Mouse (Mus musculus): ENCODE results near the gene Mctp2. TPM values are rescaled to one million over a fixed set of nuclear protein-coding genes. Genes with fewer than 3 reads are reported as not detected.

Gene Mctp2
- total and polyA plus RNA-seq, 2 experiments from 2014 or later: 0.44 to 0.71 TPM

DNA sequence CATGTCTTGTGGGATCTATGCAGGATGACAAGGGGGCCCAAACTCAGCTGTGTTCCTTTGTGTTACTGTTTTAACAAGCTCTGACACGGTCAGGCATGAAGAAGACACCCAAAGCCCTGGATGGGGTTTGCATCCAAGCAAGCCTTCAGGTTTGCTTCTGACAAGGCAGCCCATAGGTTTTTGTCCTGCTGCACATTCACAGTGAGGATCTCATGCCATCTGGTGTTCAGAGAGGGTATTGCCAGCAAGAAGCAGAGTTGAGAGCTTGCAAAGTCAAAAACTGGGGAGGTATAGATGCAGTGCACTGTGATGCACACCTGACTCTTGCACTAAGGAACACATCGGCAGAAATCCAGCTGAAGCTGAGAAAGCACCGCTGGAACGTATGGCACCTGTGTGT, 67.8 kb downstream of the Mctp2 start:
- H3K9me3 ChIP-seq (ENCODE audit: low read length): no peaks in the 10 kb centered on the region
- ATAC-seq (ENCODE audit: low FRiP score) (0 out of 2 replicates have a peak, but pooled peaks have one; percentile 20), DNase-seq (ENCODE audit: low spot score) (peak; percentile 87)
- WGBS: 48% methylated on average over 4 of the region's 4 CpGs
- no peaks in the 10 kb centered on the region for H3K4me1 ChIP-seq (ENCODE audit: insufficient read depth, low read length)
- TF ChIP-seq CTCF (IDR thresholded peaks at IDR 0.05): peak; percentile 97
- no peaks in the 10 kb centered on the region for H3K36me3 ChIP-seq (ENCODE audit: insufficient read depth, low read length)
- no peak overlapping the region for H3K4me3 ChIP-seq (ENCODE audit: low read depth, low read length)
- H3K4me2 ChIP-seq (ENCODE audit: low read depth, low read length, poor library complexity, severe bottlenecking): no peak overlapping the region
- no peak overlapping the region for H3K27ac ChIP-seq (ENCODE audit: low read depth, low read length)
- no peak overlapping the region for H3K9ac ChIP-seq (replicated peaks; ENCODE audit: low read length, poor library complexity, severe bottlenecking)
- no peaks in the 10 kb centered on the region for H3K27me3 ChIP-seq (ENCODE audit: insufficient read depth, low read length)

GRCm38 (mm10) chr7:72234433-72234998, 71.9 kb downstream of the Mctp2 start:
- Histone ChIP-seq H3K4me1 (ENCODE audit: insufficient read depth, low read length) (no peaks in the 10 kb centered on the region), H3K9me3 (ENCODE audit: low read length) (no peaks in the 10 kb centered on the region), H3K27ac (ENCODE audit: low read depth, low read length) (no peak overlapping the region), H3K9ac (replicated peaks; ENCODE audit: low read length, poor library complexity, severe bottlenecking) (no peak overlapping the region), H3K4me2 (ENCODE audit: low read depth, low read length, poor library complexity, severe bottlenecking) (no peak overlapping the region), H3K36me3 (ENCODE audit: insufficient read depth, low read length) (no peaks in the 10 kb centered on the region), H3K4me3 (ENCODE audit: low read depth, low read length) (no peak overlapping the region), H3K27me3 (ENCODE audit: insufficient read depth, low read length) (no peaks in the 10 kb centered on the region)
- DNase-seq (ENCODE audit: low spot score) (no peak), ATAC-seq (ENCODE audit: low FRiP score) (no peak)
- 66% methylated on average over 6 of the region's 6 CpGs for whole genome bisulfite sequencing
- TF ChIP-seq CTCF (IDR thresholded peaks at IDR 0.05): no peak

DNA sequence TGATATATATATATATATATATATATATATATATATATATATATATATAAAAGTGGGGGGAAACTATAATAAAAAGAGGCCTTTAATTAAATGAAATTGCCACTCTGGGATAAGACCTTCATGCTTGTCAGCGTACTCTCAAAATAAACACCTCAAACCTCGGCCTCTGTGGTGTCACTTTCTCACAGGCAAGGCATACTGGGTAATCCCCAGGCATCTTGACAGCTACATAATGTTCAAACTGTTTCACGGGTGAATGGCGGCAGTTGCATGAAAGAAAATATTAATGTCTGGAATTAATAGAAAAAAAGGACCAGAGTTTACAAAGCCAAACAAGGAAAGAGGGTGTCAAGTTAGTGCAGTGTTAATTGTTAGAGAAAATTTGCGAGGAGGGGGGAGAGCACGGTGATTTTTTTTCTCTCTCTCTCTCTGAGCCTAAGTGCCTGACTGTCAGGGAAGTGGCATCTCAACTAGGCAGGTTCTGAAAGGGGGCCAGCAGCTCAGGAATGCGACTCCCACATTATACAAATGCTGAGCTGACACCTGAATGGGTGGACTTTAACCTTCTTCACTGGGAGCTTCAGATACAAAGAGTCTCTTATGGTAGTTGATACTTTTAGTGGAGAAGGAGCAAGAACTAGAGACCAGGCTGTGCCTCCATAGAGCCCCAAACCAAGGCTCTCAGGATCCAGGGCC, 75.1 kb downstream of the Mctp2 start:
- H3K9ac ChIP-seq (replicated peaks; ENCODE audit: low read length, poor library complexity, severe bottlenecking): no peak overlapping the region
- no peak overlapping the region for H3K4me3 ChIP-seq (ENCODE audit: low read depth, low read length)
- no peak overlapping the region for H3K27ac ChIP-seq (ENCODE audit: low read depth, low read length)
- no peak for TF ChIP-seq CTCF (IDR thresholded peaks at IDR 0.05)
- ATAC-seq (ENCODE audit: low FRiP score) (no peak), DNase-seq (ENCODE audit: low spot score) (peak; percentile 35)
- H3K27me3 ChIP-seq (ENCODE audit: insufficient read depth, low read length): no peaks in the 10 kb centered on the region
- 30% methylated on average over 7 of the region's 7 CpGs for WGBS
- no peaks in the 10 kb centered on the region for H3K4me1 ChIP-seq (ENCODE audit: insufficient read depth, low read length)
- H3K9me3 ChIP-seq (ENCODE audit: low read length): no peaks in the 10 kb centered on the region
- H3K36me3 ChIP-seq (ENCODE audit: insufficient read depth, low read length): no peaks in the 10 kb centered on the region
- H3K4me2 ChIP-seq (ENCODE audit: low read depth, low read length, poor library complexity, severe bottlenecking): no peak overlapping the region

DNA sequence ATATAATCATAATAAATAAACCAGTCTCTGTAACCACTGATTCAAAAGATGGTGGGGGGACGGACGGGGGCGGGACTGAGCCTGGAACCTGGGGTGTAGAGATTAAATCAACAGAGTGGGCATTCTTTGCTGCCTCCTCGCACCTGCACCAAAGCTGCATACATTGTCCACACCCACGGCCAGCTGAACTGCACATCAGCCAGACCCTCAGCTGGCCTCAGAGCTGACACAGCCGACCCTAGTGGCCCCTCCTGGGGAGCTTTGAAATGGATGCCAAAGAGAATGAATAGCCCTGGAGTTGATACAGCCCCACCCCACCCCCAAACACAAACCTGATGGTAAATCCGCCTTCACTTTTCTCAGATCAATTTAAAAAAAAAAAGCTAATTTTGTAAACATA, 76.5 kb downstream of the Mctp2 start:
- no peak overlapping the region for H3K4me3 ChIP-seq (ENCODE audit: low read depth, low read length)
- no peaks in the 10 kb centered on the region for H3K4me1 ChIP-seq (ENCODE audit: insufficient read depth, low read length)
- 20% methylated on average over 7 of the region's 7 CpGs for WGBS
- no peak for TF ChIP-seq CTCF (IDR thresholded peaks at IDR 0.05)
- ATAC-seq (ENCODE audit: low FRiP score) (no peak), DNase-seq (ENCODE audit: low spot score) (no peak)
- no peaks in the 10 kb centered on the region for H3K9me3 ChIP-seq (ENCODE audit: low read length)
- H3K4me2 ChIP-seq (ENCODE audit: low read depth, low read length, poor library complexity, severe bottlenecking): no peak overlapping the region
- H3K27me3 ChIP-seq (ENCODE audit: insufficient read depth, low read length): no peaks in the 10 kb centered on the region
- H3K27ac ChIP-seq (ENCODE audit: low read depth, low read length): no peak overlapping the region
- H3K9ac ChIP-seq (replicated peaks; ENCODE audit: low read length, poor library complexity, severe bottlenecking): no peak overlapping the region
- H3K36me3 ChIP-seq (ENCODE audit: insufficient read depth, low read length): no peaks in the 10 kb centered on the region

DNA sequence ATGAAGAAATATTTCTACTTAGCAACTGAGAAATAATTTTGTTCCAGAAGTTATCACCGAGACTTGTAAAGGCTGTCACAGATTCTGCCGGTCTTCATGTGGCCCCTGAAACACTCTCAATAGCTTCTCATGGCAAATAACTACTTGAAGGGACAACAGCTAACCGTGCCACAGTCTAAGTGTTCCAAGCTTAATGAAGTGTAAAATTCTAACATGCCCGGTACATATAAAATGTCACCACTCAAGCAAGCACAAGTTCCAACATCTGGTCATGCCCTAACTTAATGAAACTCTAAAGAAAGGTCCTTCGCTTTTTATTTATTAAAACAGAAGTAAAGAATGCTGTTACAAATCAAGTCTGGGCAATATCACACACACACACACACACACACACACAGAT, 82.8 kb downstream of the Mctp2 start:
- TF ChIP-seq CTCF (IDR thresholded peaks at IDR 0.05): no peak
- Histone ChIP-seq H3K27ac (ENCODE audit: low read depth, low read length) (no peak overlapping the region), H3K9me3 (ENCODE audit: low read length) (no peaks in the 10 kb centered on the region), H3K36me3 (ENCODE audit: insufficient read depth, low read length) (no peaks in the 10 kb centered on the region), H3K4me2 (ENCODE audit: low read depth, low read length, poor library complexity, severe bottlenecking) (no peak overlapping the region), H3K4me1 (ENCODE audit: insufficient read depth, low read length) (no peaks in the 10 kb centered on the region), H3K9ac (replicated peaks; ENCODE audit: low read length, poor library complexity, severe bottlenecking) (no peak overlapping the region), H3K27me3 (ENCODE audit: insufficient read depth, low read length) (no peaks in the 10 kb centered on the region), H3K4me3 (ENCODE audit: low read depth, low read length) (no peak overlapping the region)
- ATAC-seq (ENCODE audit: low FRiP score): no peak
- no peak for DNase-seq (ENCODE audit: low spot score)
- 76% methylated on average over 5 of the region's 5 CpGs for WGBS

- H3K9me3 ChIP-seq (ENCODE audit: low read length): no peaks in the 10 kb centered on the region
- H3K4me3 ChIP-seq (ENCODE audit: low read depth, low read length): no peak overlapping the region
- H3K27me3 ChIP-seq (ENCODE audit: insufficient read depth, low read length): no peaks in the 10 kb centered on the region
- H3K36me3 ChIP-seq (ENCODE audit: insufficient read depth, low read length): no peaks in the 10 kb centered on the region
- H3K4me1 ChIP-seq (ENCODE audit: insufficient read depth, low read length): no peaks in the 10 kb centered on the region
- DNase-seq (ENCODE audit: low spot score) (peak; percentile 38), ATAC-seq (ENCODE audit: low FRiP score) (no peak)
- WGBS: 70% methylated on average over 8 of the region's 8 CpGs
- peak; percentile 56 for TF ChIP-seq CTCF (IDR thresholded peaks at IDR 0.05)
- H3K9ac ChIP-seq (replicated peaks; ENCODE audit: low read length, poor library complexity, severe bottlenecking): no peak overlapping the region
- H3K4me2 ChIP-seq (ENCODE audit: low read depth, low read length, poor library complexity, severe bottlenecking): no peak overlapping the region
- H3K27ac ChIP-seq (ENCODE audit: low read depth, low read length): no peak overlapping the region
These were observed 83.9 kb downstream of the Mctp2 start for GRCm38 (mm10) chr7:72222532-72222931.
